Mouse (Mus musculus) brain, embryonic 14.5 days (tissue): ENCODE data around the gene Selenon. TPM values are rescaled to one million over a fixed set of nuclear protein-coding genes. Genes with fewer than 3 reads are reported as not detected.

Experiments
- DNase-seq: peaks from one replicate; pipeline ENCODE4 v3.0.0-alpha.2; 2011; ENCODE audit warnings: low read depth
- CTCF ChIP-seq: fragments of 200-500 bp; IDR thresholded peaks from 2 replicates; pipeline ENCODE4 v1.5.1; 2012; ENCODE audit warnings: inconsistent platforms, mild to moderate bottlenecking, moderate library complexity, borderline replicate concordance; ENCODE audit not compliant: insufficient read depth, insufficient read length; ENCODE audit errors: extremely low read depth
- POLR2A ChIP-seq: fragments of 200-500 bp; IDR thresholded peaks from 2 replicates; pipeline ENCODE4 v1.6.1; 2012; ENCODE audit warnings: mild to moderate bottlenecking, inconsistent platforms, borderline replicate concordance; ENCODE audit not compliant: poor library complexity, insufficient read depth, insufficient read length, severe bottlenecking; ENCODE audit errors: extremely low read depth
- polyA plus RNA-seq: library from polyadenylated mRNA; depleted of rRNA; stranded (reverse); fragments of >200 nt; gene quantifications from 2 replicates; pipeline ENCODE4 v1.2.3, GENCODE M21; 2012

Gene Selenon
- polyA plus RNA-seq, 1 experiment: 55.6 TPM

DNA sequence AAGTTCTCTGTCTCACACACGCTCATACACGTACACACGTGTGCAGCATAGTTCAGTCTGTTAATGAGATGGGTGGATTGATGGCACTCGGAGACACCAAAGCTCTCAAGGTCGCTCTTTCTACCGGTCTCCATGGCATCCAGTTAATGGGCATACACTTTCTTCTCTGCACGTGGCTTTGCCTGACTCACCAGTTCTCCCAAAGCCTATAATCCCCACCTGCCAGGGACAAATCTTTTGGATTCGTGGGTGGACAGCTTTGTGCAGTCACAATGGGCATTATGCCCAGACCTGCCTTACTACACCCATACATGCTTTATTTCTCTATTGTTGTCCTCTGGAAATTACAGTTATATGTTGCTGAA, 16.2 kb downstream of the Selenon start:
- peak; percentile 35 for DNase-seq
- no peak for TF ChIP-seq CTCF
- TF ChIP-seq POLR2A: no peak

- peak; percentile 99 for DNase-seq
- no peak for TF ChIP-seq CTCF
- peak; percentile 51 for TF ChIP-seq POLR2A
Measured at GRCm38 (mm10) chr4:134534932-134535786, 16.8 kb downstream of the Selenon start, which contains the start of gene Mtfr1l. Mtfr1l (minus strand) TSS chr4:134535387.

DNA sequence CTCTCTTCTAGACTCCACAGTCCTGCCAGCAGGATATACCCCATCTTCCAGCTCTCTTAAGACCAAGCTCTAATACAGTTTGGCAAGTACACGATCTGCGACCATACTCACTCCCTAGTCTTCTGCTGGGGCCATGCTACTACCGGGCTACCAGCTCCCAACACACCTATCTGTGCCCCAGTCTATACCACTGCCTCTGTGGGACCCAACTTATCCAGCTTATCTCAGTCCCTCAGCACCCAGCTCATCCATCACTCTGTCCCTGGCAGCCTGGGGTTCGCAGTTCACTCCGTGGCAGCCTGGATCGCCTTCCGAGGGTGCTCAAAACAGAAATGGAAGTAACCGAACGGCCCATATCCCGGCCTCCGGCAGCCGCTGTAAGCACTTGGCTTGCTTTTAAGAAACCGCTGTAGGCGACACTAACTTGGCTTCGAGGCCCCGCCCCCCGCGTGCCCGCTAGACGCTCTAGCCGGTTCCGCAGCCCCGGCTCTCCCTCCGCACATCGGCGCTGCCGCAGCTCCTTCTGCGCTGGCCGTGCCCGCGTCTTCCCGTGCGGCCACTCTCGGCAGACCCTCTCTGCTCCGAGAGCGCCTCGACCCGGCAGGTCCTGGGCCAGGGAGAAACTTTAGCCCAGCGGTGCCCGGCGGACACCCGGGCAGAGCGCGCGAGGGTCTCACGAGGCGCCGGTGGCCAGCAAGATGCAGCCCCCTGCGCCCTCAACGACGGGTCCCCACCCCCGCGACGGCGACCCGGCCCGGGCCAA, 17.7 kb downstream of the Selenon start:
- DNase-seq: peak; percentile 71
- TF ChIP-seq POLR2A (no peak), CTCF (no peak)

GRCm38 (mm10) chr4:134533421-134533820, 18.5 kb downstream of the Selenon start:
- TF ChIP-seq POLR2A (no peak), CTCF (no peak)
- DNase-seq: no peak

DNA sequence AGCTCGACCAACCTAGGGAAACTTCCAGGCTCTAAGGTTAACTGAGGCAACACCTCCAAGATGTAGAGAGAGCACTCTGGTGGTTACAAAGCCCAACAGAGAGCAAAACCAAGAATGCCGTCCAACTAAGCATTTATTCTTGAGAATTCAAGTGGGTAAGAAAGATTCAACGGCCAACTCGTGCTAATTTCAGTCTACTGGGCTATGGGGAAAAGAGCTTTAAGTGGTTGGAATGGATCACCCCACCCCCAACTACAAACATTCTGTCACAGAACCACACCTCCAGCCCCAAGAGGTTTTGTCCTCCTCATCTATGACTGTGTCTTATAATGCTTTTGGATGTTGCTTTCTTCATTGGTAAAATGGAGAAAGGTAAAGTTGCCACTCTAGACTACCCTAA, 19.0 kb downstream of the Selenon start:
- no peak for TF ChIP-seq POLR2A
- TF ChIP-seq CTCF: no peak
- DNase-seq: no peak

GRCm38 (mm10) chr4:134526220-134526619, 25.7 kb downstream of the Selenon start:
- DNase-seq: no peak
- TF ChIP-seq CTCF (no peak), POLR2A (no peak)

DNA sequence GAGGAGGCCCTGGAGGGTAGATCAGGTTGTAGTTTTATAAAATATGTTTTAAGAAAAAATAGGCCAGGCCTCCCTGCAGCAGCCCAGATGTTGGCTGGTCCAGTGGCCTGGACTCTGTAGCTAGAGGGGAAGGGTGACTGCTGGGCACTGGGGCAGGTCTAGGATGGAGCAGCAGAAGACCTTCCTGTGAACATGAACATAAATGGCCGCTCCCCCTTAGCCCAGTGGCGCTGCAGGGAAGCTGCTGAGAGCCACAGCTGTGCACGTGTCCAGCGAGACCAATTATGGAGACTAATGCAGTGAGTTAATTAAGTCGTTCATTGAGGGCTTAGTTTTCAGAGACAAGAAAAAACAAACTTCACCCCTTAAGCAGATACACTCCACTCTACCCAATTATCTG, 26.2 kb downstream of the Selenon start:
- TF ChIP-seq CTCF (no peak), POLR2A (no peak)
- DNase-seq: peak; percentile 42

DNA sequence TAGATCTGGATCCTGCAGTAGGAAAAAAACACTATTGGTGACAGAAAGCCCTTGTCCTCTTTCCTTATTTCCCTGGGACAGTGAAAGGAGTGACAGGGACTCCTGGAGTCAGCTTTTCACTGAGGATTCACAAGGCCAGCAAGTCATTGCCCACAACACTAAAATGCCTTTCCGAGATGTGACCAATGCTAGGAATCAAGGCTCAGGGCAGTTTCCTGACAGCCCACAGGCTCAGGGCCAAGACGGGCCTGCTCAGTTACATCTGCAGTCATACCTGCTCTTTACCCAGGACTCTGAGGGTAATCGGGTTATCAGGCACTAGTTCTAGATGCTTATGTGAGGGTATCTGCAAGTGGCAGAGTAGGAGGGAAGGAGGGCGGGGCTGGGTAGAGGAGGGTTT, 28.5 kb downstream of the Selenon start:
- TF ChIP-seq POLR2A (no peak), CTCF (no peak)
- no peak for DNase-seq

GRCm38 (mm10) chr4:134519281-134519680, 32.7 kb downstream of the Selenon start:
- TF ChIP-seq POLR2A: no peak
- TF ChIP-seq CTCF: no peak

DNA sequence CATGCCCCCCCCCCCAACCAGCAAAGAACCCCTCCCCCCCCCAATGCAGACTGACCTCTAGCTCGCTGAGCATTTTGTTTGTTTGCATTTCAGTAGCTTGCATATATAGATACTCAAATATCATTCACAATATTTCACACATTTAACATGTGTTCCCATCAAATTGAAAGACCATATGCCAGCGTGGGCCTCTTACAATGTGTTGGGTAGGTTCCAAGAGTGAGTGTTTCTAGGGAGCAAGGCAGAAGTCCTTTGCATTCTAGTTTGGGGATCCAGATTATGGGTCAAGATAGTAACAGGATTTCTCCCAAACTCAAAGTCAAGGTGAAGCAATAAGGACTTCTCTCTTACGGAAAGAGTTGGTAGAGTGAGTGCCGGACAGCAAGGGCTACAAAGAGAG, 33.4 kb downstream of the Selenon start:
- DNase-seq: no peak
- no peak for TF ChIP-seq CTCF
- no peak for TF ChIP-seq POLR2A

More at GRCm38 (mm10) chr4:134519281-134519680, 32.7 kb downstream of the Selenon start:
- no peak for DNase-seq

- no peak for TF ChIP-seq CTCF
- no peak for TF ChIP-seq POLR2A
- DNase-seq: no peak
Measured at GRCm38 (mm10) chr4:134517719-134518118, 34.2 kb downstream of the Selenon start.
